Mouse (Mus musculus): ENCODE data around the gene Klrb1b. TPM values are rescaled to one million over a fixed set of nuclear protein-coding genes. Genes with fewer than 3 reads are reported as not detected.
"Not testable (repeated sequence)": the region's sequence is repeated elsewhere in the genome, so short reads cannot be mapped to it uniquely, and the experiment has no call there.

Gene Klrb1b
- total RNA-seq, 1 experiment from 2014 or later, result not detected

- not testable (repeated sequence) for DNase-seq
Observed at GRCm38 (mm10) chr6:128840669-128841068, 14.5 kb upstream of the Klrb1b start.

- no peak for DNase-seq
Observed at GRCm38 (mm10) chr6:128839921-128840320, 13.8 kb upstream of the Klrb1b start.

GRCm38 (mm10) chr6:128839266-128839771, 13.2 kb upstream of the Klrb1b start:
- DNase-seq, result peak; percentile 69

GRCm38 (mm10) chr6:128838342-128839265, 12.5 kb upstream of the Klrb1b start:
- DNase-seq, result peak; percentile 77

- no peak for DNase-seq
Observed at GRCm38 (mm10) chr6:128837454-128838341, 11.6 kb upstream of the Klrb1b start.

GRCm38 (mm10) chr6:128836955-128837334, 10.8 kb upstream of the Klrb1b start:
- DNase-seq, result no peak

GRCm38 (mm10) chr6:128836191-128836954, 10.2 kb upstream of the Klrb1b start:
- no peak for DNase-seq

GRCm38 (mm10) chr6:128835571-128835970, 9.4 kb upstream of the Klrb1b start:
- no peak for DNase-seq

- no peak for DNase-seq
Observed at GRCm38 (mm10) chr6:128833046-128833445, 6.9 kb upstream of the Klrb1b start.

- no peak for DNase-seq
Observed at GRCm38 (mm10) chr6:128829837-128830236, 3.7 kb upstream of the Klrb1b start.

- no peak for DNase-seq
Observed at GRCm38 (mm10) chr6:128826781-128827180, 650 bp upstream of the Klrb1b start.

- no peak for DNase-seq
Observed at GRCm38 (mm10) chr6:128818083-128818802, 7.9 kb downstream of the Klrb1b start.

GRCm38 (mm10) chr6:128808532-128808931, 17.6 kb downstream of the Klrb1b start:
- DNase-seq, result no peak

GRCm38 (mm10) chr6:128807021-128807420, 19.1 kb downstream of the Klrb1b start:
- no peak for DNase-seq

GRCm38 (mm10) chr6:128804823-128805640, 21.1 kb downstream of the Klrb1b start:
- peak; percentile 61 for DNase-seq

GRCm38 (mm10) chr6:128802999-128803857, 22.9 kb downstream of the Klrb1b start:
- DNase-seq, result peak; percentile 94

GRCm38 (mm10) chr6:128802557-128802956, 23.6 kb downstream of the Klrb1b start:
- DNase-seq, result no peak

- DNase-seq, result not testable (repeated sequence)
Observed at GRCm38 (mm10) chr6:128800696-128801095, 25.4 kb downstream of the Klrb1b start.

- DNase-seq, result no peak
Observed at GRCm38 (mm10) chr6:128799896-128800270, 26.2 kb downstream of the Klrb1b start.
